Mouse (Mus musculus) C2C12 (cell line): Measurements from ENCODE around the gene Gm42878.

Experiments used
- CTCF ChIP-seq: IDR thresholded peaks from one replicate; pipeline ENCODE4 v1.5.1; 2011; ENCODE audit not compliant: control insufficient read depth, insufficient read depth, insufficient read length
- FOSL1 ChIP-seq: IDR thresholded peaks from one replicate; pipeline ENCODE4 v1.8.0; 2011; ENCODE audit warnings: mild to moderate bottlenecking, low read length; ENCODE audit not compliant: poor library complexity, insufficient read depth, severe bottlenecking
- MAX ChIP-seq: IDR thresholded peaks from one replicate; pipeline ENCODE4 v1.6.1; 2011; ENCODE audit warnings: mild to moderate bottlenecking, control low read depth
- MYOD1 ChIP-seq: IDR thresholded peaks from one replicate; pipeline ENCODE4 v1.6.1; 2011; ENCODE audit warnings: low read depth; ENCODE audit not compliant: control insufficient read depth, insufficient read length
- USF1 ChIP-seq: IDR thresholded peaks from one replicate; pipeline ENCODE4 v1.6.1; 2011; ENCODE audit warnings: low read depth, mild to moderate bottlenecking, control low read depth, moderate library complexity

DNA sequence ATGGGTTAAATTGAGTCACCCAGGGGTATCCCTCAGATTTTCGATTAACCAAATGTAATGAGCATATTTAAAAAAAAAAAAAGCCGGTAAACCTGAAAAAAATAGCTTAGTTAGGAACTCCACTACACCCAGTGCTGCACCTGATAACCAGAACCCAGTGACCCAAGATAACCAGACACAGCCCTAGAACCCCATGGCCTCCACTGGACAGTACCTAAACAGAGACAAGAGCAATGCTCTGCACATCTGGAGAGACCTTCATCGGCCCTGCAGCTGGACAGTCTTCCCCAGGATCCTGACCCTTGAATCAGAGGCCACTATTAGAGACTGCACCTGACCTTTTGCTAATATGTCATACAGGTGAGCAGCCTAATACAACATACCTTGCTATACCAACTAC lies 1.8 kb upstream of the Gm42878 start:
- TF ChIP-seq CTCF (no peak), MYOD1 (no peak), USF1 (no peak), FOSL1 (no peak), MAX (no peak)
